Mouse (Mus musculus): ENCODE data around the gene Mib2.
"Not testable (repeated sequence)": the region's sequence is repeated elsewhere in the genome, so short reads cannot be mapped to it uniquely, and the experiment has no call there.

The Mib2 gene

GRCm38 (mm10) chr4:155670236-155670635 is 1.2 kb upstream of the Mib2 start:
- DNase-seq (ENCODE audit: low spot score), result not testable (repeated sequence)

GRCm38 (mm10) chr4:155669598-155670075 is 639 bp upstream of the Mib2 start:
- no peak for DNase-seq (ENCODE audit: low spot score)

DNA sequence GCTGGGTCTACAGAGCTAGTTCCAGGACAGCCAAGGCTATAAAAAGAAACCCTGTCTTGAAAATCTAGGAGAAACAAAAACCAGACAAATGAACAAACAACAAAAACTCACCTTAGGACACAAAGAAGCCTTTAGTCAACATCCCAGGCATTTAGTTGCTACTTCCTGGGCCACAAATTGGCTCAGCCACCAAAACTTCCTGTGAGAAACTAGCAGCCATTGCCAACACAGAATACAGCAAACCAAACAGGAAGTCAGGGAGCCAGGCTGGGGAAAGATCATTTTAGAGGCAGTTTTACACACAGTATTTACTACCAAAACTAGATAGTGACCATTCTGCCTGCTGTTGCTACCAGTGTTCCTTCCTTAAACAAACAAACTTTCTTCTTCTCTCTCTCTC is 2.1 kb downstream of the Mib2 start:
- no peak for DNase-seq (ENCODE audit: low spot score)

- no peak for DNase-seq (ENCODE audit: low spot score)
Measured at GRCm38 (mm10) chr4:155660641-155661040, 8.4 kb downstream of the Mib2 start.

GRCm38 (mm10) chr4:155658961-155659360 is 10.0 kb downstream of the Mib2 start:
- no peak for DNase-seq (ENCODE audit: low spot score)

- DNase-seq (ENCODE audit: low spot score), result no peak
Measured at GRCm38 (mm10) chr4:155656214-155656751, 12.7 kb downstream of the Mib2 start.

DNA sequence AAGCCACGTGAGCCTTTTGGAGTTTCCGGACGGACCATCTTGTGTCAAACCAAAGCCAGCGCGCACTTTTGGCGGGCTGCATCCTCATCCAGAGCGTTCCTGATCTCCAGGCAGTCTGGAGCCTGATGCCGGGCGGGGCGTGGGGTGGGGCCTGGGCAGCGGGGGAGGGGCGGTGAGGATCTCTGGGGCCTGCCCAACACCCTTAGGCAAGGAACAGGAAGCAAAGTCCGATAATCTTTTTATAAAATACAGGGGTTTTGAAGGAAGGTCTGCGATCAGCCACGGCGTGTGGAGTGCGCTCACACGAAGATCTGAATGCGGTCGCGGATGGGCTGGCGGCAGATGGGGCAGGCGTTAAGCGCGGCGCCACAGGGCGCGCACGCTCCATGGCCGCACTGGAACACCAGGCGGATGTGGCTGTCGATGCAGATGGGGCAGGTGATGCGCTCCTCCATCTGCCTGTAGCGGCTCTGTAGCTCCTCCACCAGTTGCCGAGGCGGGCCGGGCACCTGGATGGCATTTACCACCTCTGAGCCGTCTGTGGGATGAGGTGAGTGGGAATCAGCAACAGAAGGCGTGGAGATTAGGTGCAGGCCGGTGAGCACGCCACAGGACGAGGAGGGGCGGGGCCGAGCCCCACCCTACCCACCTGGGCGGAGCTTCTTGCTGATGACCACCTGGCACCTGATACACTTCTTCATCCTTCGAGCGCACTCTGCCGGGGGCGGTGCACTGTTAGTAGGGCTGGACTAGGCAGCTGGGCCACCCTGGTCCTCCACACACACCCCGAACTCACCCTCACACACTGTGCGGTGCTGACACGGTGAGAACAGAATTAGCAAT is 14.3 kb downstream of the Mib2 start:
- no peak for DNase-seq (ENCODE audit: low spot score)

GRCm38 (mm10) chr4:155654183-155654455 is 14.9 kb downstream of the Mib2 start:
- DNase-seq (ENCODE audit: low spot score), result no peak

DNA sequence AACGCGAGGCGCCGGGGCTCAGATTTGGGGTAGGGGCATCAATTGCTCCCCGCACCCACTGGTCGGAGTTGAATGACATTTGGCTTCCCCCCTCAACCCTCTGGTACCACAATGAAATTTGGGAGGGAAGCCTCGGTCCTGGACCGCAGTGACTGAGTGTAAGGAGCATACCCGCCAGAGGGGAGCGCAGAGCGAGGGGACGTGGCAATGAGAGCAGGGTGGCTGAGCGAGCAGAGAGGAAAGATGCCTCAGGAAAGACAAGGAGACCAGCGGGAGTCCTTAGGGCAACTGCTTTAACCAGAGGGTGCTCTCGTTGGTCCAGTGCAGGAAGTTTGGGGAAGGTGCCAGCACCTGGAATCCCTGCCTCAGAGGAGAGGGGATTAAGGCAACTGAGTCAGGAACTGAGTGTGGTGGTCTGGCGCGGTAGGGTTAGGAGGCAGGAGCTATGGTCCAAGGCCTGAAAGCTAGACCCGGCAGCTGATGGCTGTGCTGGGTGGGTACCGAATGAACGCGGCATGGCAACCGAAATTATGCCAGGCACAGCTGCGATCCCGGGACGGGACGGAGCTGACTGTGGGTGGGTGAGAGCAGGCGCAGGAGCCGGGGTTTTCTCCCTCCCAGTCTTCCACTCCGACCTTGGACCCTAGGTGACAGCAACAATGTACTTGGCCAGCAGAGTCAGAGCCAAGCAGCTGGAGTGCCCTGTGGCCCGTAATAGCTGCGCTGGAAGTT is 15.4 kb downstream of the Mib2 start:
- no peak for DNase-seq (ENCODE audit: low spot score)

DNA sequence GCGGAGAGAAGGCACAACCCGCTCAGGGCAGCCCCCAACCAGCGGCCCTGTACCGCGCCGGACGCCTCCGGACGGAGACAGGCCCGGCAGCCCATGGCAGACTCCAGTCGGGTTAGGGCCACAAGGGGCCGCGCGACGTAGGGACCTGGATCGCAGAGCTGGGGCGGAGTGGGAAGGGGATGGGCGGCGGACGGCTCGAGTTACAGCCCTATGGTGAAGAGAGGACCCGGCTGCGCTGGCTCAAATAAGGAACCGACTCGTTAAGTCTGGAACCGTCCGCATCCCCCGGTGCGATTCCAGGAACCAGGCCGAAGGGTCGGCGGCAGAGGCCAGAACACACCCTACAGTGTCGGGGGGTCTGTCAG is 15.9 kb downstream of the Mib2 start, which contains the start of gene Mmp23:
Gene Mmp23 (minus strand): TSS at position 299 of the 365 bp plus-strand sequence.
- DNase-seq (ENCODE audit: low spot score), result no peak

GRCm38 (mm10) chr4:155652283-155653085 is 16.5 kb downstream of the Mib2 start:
- no peak for DNase-seq (ENCODE audit: low spot score)

DNA sequence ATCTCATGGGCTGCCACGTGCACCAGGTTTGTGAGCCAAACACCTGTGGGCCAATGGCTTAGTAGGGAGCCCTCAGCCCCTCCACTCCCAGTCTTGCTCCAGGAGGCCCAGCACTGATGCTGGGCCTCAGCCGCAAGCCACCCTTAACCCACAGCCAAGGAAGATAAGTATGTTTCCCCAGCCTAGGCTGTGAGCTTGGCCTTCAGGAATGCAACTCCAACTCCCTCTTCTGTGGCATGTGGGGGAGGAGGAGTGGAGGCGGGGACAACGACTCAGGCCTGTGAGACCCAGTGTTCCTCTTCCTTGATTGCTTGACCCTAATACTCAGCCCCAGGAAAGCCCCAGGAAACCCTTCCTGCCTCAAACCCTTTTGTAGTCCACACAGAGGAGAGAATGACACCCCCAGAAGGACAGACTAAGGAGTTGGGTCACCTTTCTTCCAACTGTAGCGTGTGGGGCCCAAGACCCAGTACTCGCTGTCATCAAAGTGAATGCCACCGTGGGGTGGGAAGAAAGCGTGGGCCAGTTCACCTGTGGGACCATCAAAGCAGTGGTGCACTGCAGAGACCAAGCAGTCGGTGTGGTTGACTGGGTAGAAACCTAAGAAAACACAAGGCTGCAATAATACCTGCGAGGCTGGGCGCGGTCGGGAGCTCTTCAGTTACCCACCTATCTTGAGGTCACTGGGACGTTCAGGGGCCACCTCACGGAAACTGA is 17.3 kb downstream of the Mib2 start:
- no peak for DNase-seq (ENCODE audit: low spot score)

GRCm38 (mm10) chr4:155649355-155649754 is 19.6 kb downstream of the Mib2 start:
- DNase-seq (ENCODE audit: low spot score), result no peak

- no peak for DNase-seq (ENCODE audit: low spot score)
Measured at GRCm38 (mm10) chr4:155645721-155646120, 23.3 kb downstream of the Mib2 start.

- DNase-seq (ENCODE audit: low spot score), result not testable (repeated sequence)
Measured at GRCm38 (mm10) chr4:155645308-155645707, 23.7 kb downstream of the Mib2 start, which contains the start of gene Gm10563. Gm10563 (minus strand) TSS chr4:155645408.

GRCm38 (mm10) chr4:155643531-155643930 is 25.5 kb downstream of the Mib2 start:
- no peak for DNase-seq (ENCODE audit: low spot score)

- no peak for DNase-seq (ENCODE audit: low spot score)
Measured at GRCm38 (mm10) chr4:155635766-155636499, 33.1 kb downstream of the Mib2 start.

- no peak for DNase-seq (ENCODE audit: low spot score)
Measured at GRCm38 (mm10) chr4:155630267-155630666, 38.7 kb downstream of the Mib2 start.

- DNase-seq (ENCODE audit: low spot score), result peak; percentile 97
Measured at GRCm38 (mm10) chr4:155624338-155625291, 44.4 kb downstream of the Mib2 start, which contains the start of gene Cdk11b. Cdk11b (plus strand) TSS chr4:155624854.
